Mouse (Mus musculus): ENCODE data around the gene Supt6. TPM values are rescaled to one million over a fixed set of nuclear protein-coding genes. Genes with fewer than 3 reads are reported as not detected.
"Not testable (repeated sequence)": the region's sequence is repeated elsewhere in the genome, so short reads cannot be mapped to it uniquely, and the experiment has no call there.

Gene Supt6
- total and polyA plus RNA-seq, 2 experiments: 8.9 to 11.0 TPM

DNA sequence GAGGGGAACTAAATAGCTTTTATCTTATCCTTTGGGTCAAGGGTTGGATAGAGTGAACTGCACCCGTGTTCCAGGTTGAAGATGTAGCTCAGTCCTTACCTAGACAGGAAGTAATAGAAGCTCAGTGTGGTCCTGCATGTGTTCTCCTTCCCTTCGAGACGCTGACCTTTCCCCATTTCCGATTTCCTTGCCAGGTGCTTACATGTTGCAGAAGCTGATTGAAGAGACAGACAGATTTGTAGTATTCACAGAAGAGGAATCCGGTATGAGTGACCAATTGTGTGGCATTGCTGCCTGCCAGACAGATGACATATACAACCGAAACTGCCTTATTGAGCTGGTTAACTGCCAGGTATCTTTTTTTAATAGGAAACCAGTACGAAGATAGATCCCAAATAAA, 33.1 kb upstream of the Supt6 start:
- Histone ChIP-seq H3K9ac (ENCODE audit: low read depth, low read length) (no peak overlapping the region), H3K79me2 (ENCODE audit: control insufficient read depth, insufficient read depth, low read length) (no peaks in the 10 kb centered on the region), H3K4me3 (ENCODE audit: insufficient read depth, low read depth, low read length) (no peak overlapping the region), H3K27me3 (ENCODE audit: control insufficient read depth, insufficient read depth, low read length) (no peaks in the 10 kb centered on the region), H3K4me1 (ENCODE audit: control insufficient read depth, insufficient read depth, low read length) (no peaks in the 10 kb centered on the region), H3K36me3 (ENCODE audit: control insufficient read depth, insufficient read depth, low read length) (peaks cover 90% of the 10 kb centered on the region), H3K27ac (replicated peaks; ENCODE audit: insufficient read depth, low read depth, low read length) (no peak overlapping the region)
- no peak for DNase-seq (ENCODE audit: extremely low read depth, low read depth, low spot score)
- 80% methylated on average over 7 of the region's 7 CpGs for WGBS
- TF ChIP-seq CTCF (IDR thresholded peaks at IDR 0.05; ENCODE audit: low read depth, low read length) (no peak), POLR2A (IDR thresholded peaks at IDR 0.05; ENCODE audit: extremely low read depth, insufficient read depth, low read length) (no peak)

DNA sequence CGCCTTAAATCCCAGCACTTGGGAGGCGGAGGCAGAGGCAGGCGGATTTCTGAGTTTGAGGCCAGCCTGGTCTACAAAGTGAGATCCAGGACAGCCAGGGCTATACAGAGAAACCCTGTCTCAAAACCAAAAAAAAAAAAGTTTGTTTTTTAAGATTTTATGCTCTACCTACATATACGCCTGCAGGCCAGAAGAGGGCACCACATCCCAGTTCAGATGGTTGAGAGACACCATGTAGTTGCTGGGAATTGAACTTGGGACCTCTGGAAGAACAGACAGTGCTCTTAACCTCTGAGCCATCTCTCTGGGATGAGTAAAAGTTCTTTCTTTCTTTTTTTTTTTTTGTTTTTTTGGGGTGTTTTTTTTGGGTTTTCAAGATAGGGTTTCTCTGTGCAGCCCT, 30.4 kb upstream of the Supt6 start:
- H3K9ac ChIP-seq (ENCODE audit: low read depth, low read length): not testable (repeated sequence)
- WGBS: 95% methylated on average over 4 of the region's 4 CpGs
- TF ChIP-seq CTCF (IDR thresholded peaks at IDR 0.05; ENCODE audit: low read depth, low read length): peak; percentile 30; the same call in 1 of the 2 replicates

DNA sequence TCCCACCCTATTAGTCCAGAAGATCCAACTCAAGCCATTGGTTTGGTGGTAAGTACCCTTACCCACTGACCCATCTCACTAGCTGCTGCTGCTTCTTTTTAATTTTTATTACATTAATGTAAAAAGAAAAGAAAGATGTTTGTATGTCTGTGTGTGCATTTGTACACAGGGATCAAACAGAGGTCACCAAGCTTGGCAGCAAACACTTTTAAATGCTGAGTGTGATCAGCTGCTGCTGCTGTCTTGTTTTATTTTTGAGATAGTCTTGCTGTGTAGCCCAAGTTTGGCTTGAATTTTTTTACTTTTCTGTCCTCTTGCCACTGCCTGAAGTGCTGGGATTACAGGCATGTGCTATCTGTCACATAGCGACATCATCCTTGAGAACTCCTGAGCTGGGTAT, 29.8 kb upstream of the Supt6 start:
- Histone ChIP-seq H3K27me3 (ENCODE audit: control insufficient read depth, insufficient read depth, low read length) (no peaks in the 10 kb centered on the region), H3K27ac (replicated peaks; ENCODE audit: insufficient read depth, low read depth, low read length) (no peak overlapping the region), H3K4me3 (ENCODE audit: insufficient read depth, low read depth, low read length) (no peak overlapping the region), H3K9ac (ENCODE audit: low read depth, low read length) (no peak overlapping the region), H3K4me1 (ENCODE audit: control insufficient read depth, insufficient read depth, low read length) (no peaks in the 10 kb centered on the region), H3K36me3 (ENCODE audit: control insufficient read depth, insufficient read depth, low read length) (peaks cover 87% of the 10 kb centered on the region), H3K79me2 (ENCODE audit: control insufficient read depth, insufficient read depth, low read length) (no peaks in the 10 kb centered on the region)
- DNase-seq (ENCODE audit: extremely low read depth, low read depth, low spot score): no peak
- TF ChIP-seq CTCF (IDR thresholded peaks at IDR 0.05; ENCODE audit: low read depth, low read length) (no peak), POLR2A (IDR thresholded peaks at IDR 0.05; ENCODE audit: extremely low read depth, insufficient read depth, low read length) (no peak)
- WGBS: 100% methylated on average over 1 of the region's 1 CpGs

More for the DNA sequence above, 30.4 kb upstream of the Supt6 start:
- DNase-seq (ENCODE audit: extremely low read depth, low read depth, low spot score); H3K27me3 ChIP-seq (ENCODE audit: control insufficient read depth, insufficient read depth, low read length); H3K4me3 ChIP-seq (ENCODE audit: insufficient read depth, low read depth, low read length); H3K79me2 ChIP-seq (ENCODE audit: control insufficient read depth, insufficient read depth, low read length); H3K4me1 ChIP-seq (ENCODE audit: control insufficient read depth, insufficient read depth, low read length); H3K27ac ChIP-seq (replicated peaks; ENCODE audit: insufficient read depth, low read depth, low read length): not testable (repeated sequence)
- H3K36me3 ChIP-seq (ENCODE audit: control insufficient read depth, insufficient read depth, low read length): peaks cover 90% of the 10 kb centered on the region

DNA sequence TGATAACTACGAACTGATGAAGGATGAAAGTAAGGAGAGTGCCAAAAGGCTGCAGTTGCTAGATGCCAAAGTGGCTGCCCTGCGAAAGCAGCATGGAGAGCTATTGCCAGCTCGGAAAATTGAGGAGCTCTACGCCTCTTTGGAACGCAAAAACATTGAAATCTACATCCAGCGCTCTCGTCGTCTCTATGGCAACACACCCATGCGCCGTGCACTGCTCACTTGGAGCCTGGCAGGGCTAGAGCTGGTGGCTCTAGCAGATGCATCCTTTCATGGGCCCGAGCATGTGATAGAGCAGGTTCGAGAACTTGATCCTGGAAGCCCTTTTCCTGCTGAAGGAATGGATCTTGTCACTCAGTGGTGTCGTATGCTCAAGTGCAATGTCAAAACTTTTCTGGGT, 26.2 kb upstream of the Supt6 start:
- H3K27me3 ChIP-seq (ENCODE audit: control insufficient read depth, insufficient read depth, low read length): no peaks in the 10 kb centered on the region
- H3K79me2 ChIP-seq (ENCODE audit: control insufficient read depth, insufficient read depth, low read length): no peaks in the 10 kb centered on the region
- no peak overlapping the region for H3K4me3 ChIP-seq (ENCODE audit: insufficient read depth, low read depth, low read length)
- TF ChIP-seq POLR2A (IDR thresholded peaks at IDR 0.05; ENCODE audit: extremely low read depth, insufficient read depth, low read length) (no peak), CTCF (IDR thresholded peaks at IDR 0.05; ENCODE audit: low read depth, low read length) (no peak)
- DNase-seq (ENCODE audit: extremely low read depth, low read depth, low spot score): no peak
- no peaks in the 10 kb centered on the region for H3K4me1 ChIP-seq (ENCODE audit: control insufficient read depth, insufficient read depth, low read length)
- peaks cover 81% of the 10 kb centered on the region for H3K36me3 ChIP-seq (ENCODE audit: control insufficient read depth, insufficient read depth, low read length)
- H3K9ac ChIP-seq (ENCODE audit: low read depth, low read length): no peak overlapping the region
- no peak overlapping the region for H3K27ac ChIP-seq (replicated peaks; ENCODE audit: insufficient read depth, low read depth, low read length)
- WGBS: 93% methylated on average over 13 of the region's 13 CpGs

DNA sequence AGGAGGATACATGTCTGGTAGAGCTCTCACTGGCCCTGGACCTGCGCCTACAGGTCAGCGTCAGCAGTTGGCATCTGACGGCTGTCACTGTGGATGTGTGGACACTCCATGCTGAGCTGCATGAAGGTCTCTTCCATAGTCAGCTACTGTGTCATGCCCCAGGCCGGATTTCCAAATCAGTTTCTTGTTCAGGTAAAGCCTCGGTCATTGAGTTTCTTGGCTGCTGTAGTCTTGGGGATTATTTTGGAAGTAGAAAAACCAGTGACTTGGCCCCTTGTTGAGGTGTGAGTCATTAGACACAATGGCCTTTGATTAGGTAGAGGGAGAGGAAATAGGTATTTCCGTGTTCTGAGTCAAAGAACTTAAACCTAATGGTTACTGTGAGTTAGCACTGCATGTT, 19.8 kb upstream of the Supt6 start:
- Histone ChIP-seq H3K36me3 (ENCODE audit: control insufficient read depth, insufficient read depth, low read length) (peaks cover 59% of the 10 kb centered on the region), H3K4me1 (ENCODE audit: control insufficient read depth, insufficient read depth, low read length) (no peaks in the 10 kb centered on the region), H3K27me3 (ENCODE audit: control insufficient read depth, insufficient read depth, low read length) (no peaks in the 10 kb centered on the region), H3K79me2 (ENCODE audit: control insufficient read depth, insufficient read depth, low read length) (peaks cover 7% of the 10 kb centered on the region; the same call in 1 of the 2 replicates), H3K4me3 (ENCODE audit: insufficient read depth, low read depth, low read length) (no peak overlapping the region), H3K27ac (replicated peaks; ENCODE audit: insufficient read depth, low read depth, low read length) (no peak overlapping the region), H3K9ac (ENCODE audit: low read depth, low read length) (no peak overlapping the region)
- no peak for TF ChIP-seq POLR2A (IDR thresholded peaks at IDR 0.05; ENCODE audit: extremely low read depth, insufficient read depth, low read length)
- no peak for TF ChIP-seq CTCF (IDR thresholded peaks at IDR 0.05; ENCODE audit: low read depth, low read length)
- WGBS: 89% methylated on average over 6 of the region's 6 CpGs
- no peak for DNase-seq (ENCODE audit: extremely low read depth, low read depth, low spot score)

DNA sequence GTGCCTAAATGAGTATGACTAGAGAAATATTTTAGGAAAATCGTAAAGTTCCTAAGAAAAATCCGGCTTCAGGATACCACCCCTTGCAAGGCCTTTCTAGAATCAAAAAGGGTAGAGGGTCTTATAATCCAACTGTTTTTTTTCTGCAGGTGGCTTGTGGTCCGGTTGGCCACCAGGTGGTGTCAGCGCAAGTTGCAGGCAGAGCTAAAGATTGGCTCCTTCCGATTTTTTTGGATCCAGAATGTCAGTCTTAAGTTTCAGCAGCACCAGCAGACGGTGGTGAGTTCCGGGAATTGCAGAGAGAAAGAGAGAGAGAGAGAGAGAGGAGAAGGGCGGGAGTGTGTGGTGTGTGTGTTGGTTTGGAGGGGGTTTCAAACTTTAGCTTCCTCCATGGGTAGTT, 16.8 kb upstream of the Supt6 start:
- H3K79me2 ChIP-seq (ENCODE audit: control insufficient read depth, insufficient read depth, low read length): peaks cover 7% of the 10 kb centered on the region; the same call in 1 of the 2 replicates
- peaks cover 35% of the 10 kb centered on the region for H3K36me3 ChIP-seq (ENCODE audit: control insufficient read depth, insufficient read depth, low read length)
- H3K27me3 ChIP-seq (ENCODE audit: control insufficient read depth, insufficient read depth, low read length): no peaks in the 10 kb centered on the region
- no peak overlapping the region for H3K9ac ChIP-seq (ENCODE audit: low read depth, low read length)
- no peak for TF ChIP-seq POLR2A (IDR thresholded peaks at IDR 0.05; ENCODE audit: extremely low read depth, insufficient read depth, low read length)
- peak; percentile 75 for TF ChIP-seq CTCF (IDR thresholded peaks at IDR 0.05; ENCODE audit: low read depth, low read length)
- DNase-seq (ENCODE audit: extremely low read depth, low read depth, low spot score): peak; percentile 43
- peak overlapping the region; percentile 7; the same call in 1 of the 2 replicates for H3K4me3 ChIP-seq (ENCODE audit: insufficient read depth, low read depth, low read length)
- 9% methylated on average over 8 of the region's 8 CpGs for WGBS
- no peaks in the 10 kb centered on the region for H3K4me1 ChIP-seq (ENCODE audit: control insufficient read depth, insufficient read depth, low read length)
- H3K27ac ChIP-seq (replicated peaks; ENCODE audit: insufficient read depth, low read depth, low read length): no peak overlapping the region

All from liver, adult 2 months (tissue).